Mouse (Mus musculus) olfactory bulb, adult 2 months (tissue): ENCODE measurements around the gene Fbxo22.

Experiments used
- CTCF ChIP-seq: fragments of 200-500 bp; IDR thresholded peaks from 2 replicates; pipeline ENCODE4 v1.5.1; 2012; ENCODE audit warnings: low read depth, mild to moderate bottlenecking, low read length, moderate library complexity; ENCODE audit not compliant: insufficient read depth
- POLR2A ChIP-seq: fragments of 200-500 bp; IDR thresholded peaks from 2 replicates; pipeline ENCODE4 v1.6.1; 2012; ENCODE audit warnings: mild to moderate bottlenecking, low read depth, low read length, moderate library complexity; ENCODE audit not compliant: insufficient read depth

GRCm38 (mm10) chr9:55259741-55260140 lies 51.0 kb downstream of the Fbxo22 start:
- no peak for TF ChIP-seq POLR2A
- TF ChIP-seq CTCF: no peak
